Mouse (Mus musculus): ENCODE data around the gene Fgfbp1. TPM values are rescaled to one million over a fixed set of nuclear protein-coding genes. Genes with fewer than 3 reads are reported as not detected.

Gene Fgfbp1
- not detected in 2 replicates for polyA plus RNA-seq (2012)

- no peak for TF ChIP-seq GATA1 (IDR thresholded peaks at IDR 0.05; ENCODE audit: low read length)
Measured at GRCm38 (mm10) chr5:43981620-43982019, at the start of gene Fgfbp1. Fgfbp1 (minus strand) TSS chr5:43981779.

DNA sequence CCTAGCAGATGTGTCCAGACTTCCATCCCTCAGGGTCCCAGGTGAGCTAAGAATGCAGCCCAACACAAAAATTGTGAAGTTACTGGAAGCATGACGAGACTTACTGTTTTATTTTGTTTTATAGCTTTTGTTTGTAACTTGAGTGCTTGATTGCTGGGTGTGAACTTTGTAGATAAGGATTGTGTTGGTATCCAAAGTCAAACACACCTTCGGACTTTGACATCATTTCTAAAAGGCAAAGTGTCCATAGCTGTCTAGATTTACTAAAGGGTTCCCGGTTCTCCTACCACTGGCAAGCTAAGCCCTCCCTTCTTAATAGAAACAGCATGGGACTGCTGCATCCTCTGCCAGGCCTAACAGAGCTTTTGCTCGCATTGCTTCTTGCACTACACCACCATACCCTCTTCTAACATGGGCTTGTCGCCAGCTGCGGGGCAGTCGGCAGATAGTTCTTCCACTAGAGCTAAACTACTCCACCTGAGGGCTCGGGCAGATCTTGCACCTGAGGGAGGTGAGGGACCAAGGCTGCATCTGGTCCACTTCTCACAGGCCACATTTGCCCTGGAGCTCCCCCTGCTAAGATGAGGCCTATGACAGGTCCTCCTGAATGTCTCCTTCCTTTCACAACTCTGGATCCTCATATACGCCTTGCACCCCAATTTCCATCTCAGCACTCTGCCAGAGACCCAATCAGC is 16.9 kb upstream of the Fgfbp1 start:
- no peak for TF ChIP-seq GATA1 (IDR thresholded peaks at IDR 0.05; ENCODE audit: low read length)

- no peak for TF ChIP-seq GATA1 (IDR thresholded peaks at IDR 0.05; ENCODE audit: low read length)
Measured at GRCm38 (mm10) chr5:43997626-43998025, 16.0 kb upstream of the Fgfbp1 start.

GRCm38 (mm10) chr5:43996162-43996561 is 14.6 kb upstream of the Fgfbp1 start:
- TF ChIP-seq GATA1 (IDR thresholded peaks at IDR 0.05; ENCODE audit: low read length), result no peak

GRCm38 (mm10) chr5:43994981-43995380 is 13.4 kb upstream of the Fgfbp1 start:
- TF ChIP-seq GATA1 (IDR thresholded peaks at IDR 0.05; ENCODE audit: low read length), result no peak

DNA sequence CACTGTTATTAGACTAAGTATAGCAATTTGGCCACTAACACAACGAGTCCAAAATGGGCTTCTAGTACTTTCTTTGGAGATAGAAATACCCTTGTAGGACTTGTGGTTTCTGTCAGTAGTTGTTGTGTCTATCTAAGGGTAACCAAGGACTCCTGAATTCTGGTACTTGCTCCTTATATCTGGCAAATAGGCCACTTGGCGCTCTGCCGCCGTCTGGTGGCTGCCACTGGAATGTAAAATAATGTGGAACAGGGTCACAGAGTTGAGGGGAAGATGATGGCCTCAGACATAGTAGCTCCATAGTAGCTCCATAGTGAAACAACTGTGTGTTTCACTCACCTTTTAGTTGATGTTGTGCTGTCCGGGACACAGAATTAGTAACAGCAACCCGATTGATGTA is 8.7 kb upstream of the Fgfbp1 start:
- TF ChIP-seq GATA1 (IDR thresholded peaks at IDR 0.05; ENCODE audit: low read length), result no peak

DNA sequence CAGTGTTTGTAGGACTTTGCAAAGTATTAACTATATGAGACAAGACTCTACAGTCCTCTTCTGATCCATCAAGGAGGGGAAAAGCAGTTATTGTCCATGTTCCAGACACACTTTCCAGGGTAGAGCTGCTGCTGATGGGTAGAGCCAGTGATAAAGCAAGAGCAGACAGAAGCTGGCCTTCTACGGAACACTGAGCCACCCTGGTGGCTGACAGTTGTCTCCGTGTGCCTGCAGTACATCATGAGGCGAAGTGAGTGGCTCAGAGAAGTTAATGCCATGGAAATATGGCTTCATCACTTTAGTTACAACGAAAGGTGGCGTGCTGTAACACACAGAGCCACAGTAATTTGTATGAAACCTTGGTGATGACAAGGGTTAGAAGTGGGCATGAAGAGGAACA is 7.4 kb upstream of the Fgfbp1 start:
- TF ChIP-seq GATA1 (IDR thresholded peaks at IDR 0.05; ENCODE audit: low read length), result no peak

DNA sequence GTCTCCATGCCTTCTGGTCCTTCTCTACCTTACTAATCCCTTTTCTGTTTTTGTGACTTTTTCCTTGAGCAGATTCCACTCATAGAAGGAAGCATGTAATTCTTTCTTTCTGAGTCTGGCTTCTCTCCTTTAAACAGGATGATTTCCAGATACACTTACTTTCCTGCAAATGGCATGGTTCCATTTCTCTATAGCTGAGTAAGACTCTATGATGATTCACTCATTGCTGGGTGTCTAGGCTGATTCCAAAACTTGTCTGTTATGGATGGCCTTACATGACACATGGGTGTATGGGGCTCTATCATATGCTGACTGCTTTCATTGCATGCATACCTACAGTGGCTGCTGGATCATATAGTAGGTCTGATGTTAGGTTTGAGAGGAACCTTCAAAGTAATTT is 4.6 kb upstream of the Fgfbp1 start:
- no peak for TF ChIP-seq GATA1 (IDR thresholded peaks at IDR 0.05; ENCODE audit: low read length)

- TF ChIP-seq GATA1 (IDR thresholded peaks at IDR 0.05; ENCODE audit: low read length), result no peak
Measured at GRCm38 (mm10) chr5:43982896-43983295, 1.3 kb upstream of the Fgfbp1 start.

GRCm38 (mm10) chr5:43980397-43980796 is 1.2 kb downstream of the Fgfbp1 start:
- no peak for TF ChIP-seq GATA1 (IDR thresholded peaks at IDR 0.05; ENCODE audit: low read length)

GRCm38 (mm10) chr5:43976821-43977561 is 4.6 kb downstream of the Fgfbp1 start:
- no peak for TF ChIP-seq GATA1 (IDR thresholded peaks at IDR 0.05; ENCODE audit: low read length)

DNA sequence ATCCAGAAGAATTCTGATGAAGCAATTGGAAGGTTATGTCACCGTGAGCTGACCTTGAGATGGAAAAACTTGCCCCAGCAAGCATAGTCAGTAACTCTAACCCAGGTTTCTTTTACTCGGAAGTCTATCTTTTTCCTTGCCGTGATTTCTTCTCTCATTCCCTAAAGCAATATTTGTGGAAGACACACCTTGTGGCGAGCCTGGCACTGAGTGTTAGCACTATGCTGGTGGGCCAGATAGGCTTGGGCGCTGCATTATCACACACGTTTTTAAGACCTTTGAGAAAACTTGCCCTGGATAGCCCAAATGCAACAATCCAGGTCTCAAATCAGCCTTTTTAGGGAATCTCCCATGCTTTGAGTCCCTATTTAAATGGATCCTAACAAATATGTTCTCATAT is 7.4 kb downstream of the Fgfbp1 start:
- no peak for TF ChIP-seq GATA1 (IDR thresholded peaks at IDR 0.05; ENCODE audit: low read length)

GRCm38 (mm10) chr5:43971156-43971555 is 10.4 kb downstream of the Fgfbp1 start:
- TF ChIP-seq GATA1 (IDR thresholded peaks at IDR 0.05; ENCODE audit: low read length), result no peak

DNA sequence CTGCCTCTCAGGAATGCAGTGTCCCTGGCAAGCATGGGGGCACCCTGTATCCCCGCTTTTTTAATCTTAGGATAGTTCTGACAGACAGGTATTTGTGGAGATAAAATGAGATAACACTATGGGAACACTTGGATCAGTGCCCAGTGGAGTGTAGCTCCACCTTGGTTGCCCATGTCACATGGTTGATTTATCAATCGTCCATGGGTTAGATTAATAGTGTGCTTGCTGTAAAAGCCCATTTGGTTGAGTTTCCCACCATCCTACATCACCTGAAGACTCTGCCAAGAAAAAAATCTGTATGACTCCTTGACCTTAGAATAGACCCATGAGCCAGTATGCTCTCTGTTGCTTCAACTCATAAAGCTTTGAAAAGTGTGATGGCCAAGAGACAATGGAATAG is 11.0 kb downstream of the Fgfbp1 start:
- TF ChIP-seq GATA1 (IDR thresholded peaks at IDR 0.05; ENCODE audit: low read length), result no peak

GRCm38 (mm10) chr5:43968634-43969033 is 12.9 kb downstream of the Fgfbp1 start:
- no peak for TF ChIP-seq GATA1 (IDR thresholded peaks at IDR 0.05; ENCODE audit: low read length)

- no peak for TF ChIP-seq GATA1 (IDR thresholded peaks at IDR 0.05; ENCODE audit: low read length)
Measured at GRCm38 (mm10) chr5:43961056-43961455, 20.5 kb downstream of the Fgfbp1 start.

DNA sequence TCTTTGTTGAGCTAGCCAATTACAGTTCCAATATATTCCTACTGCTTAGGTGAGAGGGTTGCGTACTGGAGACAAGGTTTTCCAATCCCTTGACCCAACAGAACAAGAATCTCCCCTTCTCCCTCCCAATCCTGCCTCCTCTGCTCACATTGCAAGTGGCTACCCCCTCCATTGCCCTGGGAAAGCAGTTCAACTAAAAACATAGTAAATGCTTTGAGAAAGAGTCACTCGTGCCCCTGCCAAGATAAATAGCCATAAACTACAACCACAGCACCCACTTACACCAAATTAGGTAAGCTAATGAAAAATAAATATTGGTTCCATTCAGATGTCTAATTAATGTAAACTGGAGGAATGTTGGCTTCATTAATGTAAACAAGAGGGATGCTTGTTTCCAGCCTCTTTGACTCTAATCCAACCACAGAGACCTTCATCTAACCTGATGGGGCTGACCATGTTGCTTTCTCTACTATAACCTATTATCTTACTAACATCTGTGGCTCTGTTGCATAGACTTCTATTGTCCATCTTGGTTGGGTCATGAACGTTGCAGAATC is 21.6 kb downstream of the Fgfbp1 start:
- no peak for TF ChIP-seq GATA1 (IDR thresholded peaks at IDR 0.05; ENCODE audit: low read length)

All from G1E-ER4 (cell line).